Mouse (Mus musculus) myocyte (in vitro differentiated cells): ENCODE measurements around the gene Gngt2. TPM values are rescaled to one million over a fixed set of nuclear protein-coding genes. Genes with fewer than 3 reads are reported as not detected.

Experiments used
- H3K27me3 ChIP-seq: one replicate; pipeline ENCODE4 v1.6.1; 2011; ENCODE audit not compliant: control insufficient read depth, insufficient read depth, insufficient read length
- H3K36me3 ChIP-seq: one replicate; pipeline ENCODE4 v1.6.1; 2011; ENCODE audit not compliant: control insufficient read depth, insufficient read depth
- H3K4me2 ChIP-seq: one replicate; pipeline ENCODE4 v1.6.1; 2011; ENCODE audit warnings: low read depth, control low read depth
- H3K4me3 ChIP-seq: one replicate; pipeline ENCODE4 v1.5.1; 2011; ENCODE audit warnings: mild to moderate bottlenecking, control low read depth, moderate library complexity
- H3K79me2 ChIP-seq: one replicate; pipeline ENCODE4 v1.6.1; 2011; ENCODE audit not compliant: control insufficient read depth, insufficient read depth
- H3ac ChIP-seq: one replicate; pipeline ENCODE4 v1.6.1; 2011; ENCODE audit not compliant: control insufficient read depth, insufficient read length
- CEBPB ChIP-seq: IDR thresholded peaks from 2 replicates; pipeline ENCODE4 v1.6.1; 2011; ENCODE audit warnings: mild to moderate bottlenecking, moderate library complexity; ENCODE audit not compliant: poor library complexity, insufficient read depth, severe bottlenecking
- E2F4 ChIP-seq: IDR thresholded peaks from one replicate; pipeline ENCODE4 v1.6.1; 2011; ENCODE audit warnings: mild to moderate bottlenecking, control low read depth, moderate library complexity; ENCODE audit not compliant: insufficient read depth
- MAX ChIP-seq: IDR thresholded peaks from one replicate; pipeline ENCODE4 v1.6.1; 2011; ENCODE audit warnings: low read depth, mild to moderate bottlenecking, control low read depth
- MYOD1 ChIP-seq, 3 experiments: IDR thresholded peaks; one replicate each; pipeline ENCODE4 v1.6.1; 2011; ENCODE audit warnings: control low read depth in 2 of 3, low read depth in 2 of 3, mild to moderate bottlenecking in 2 of 3, moderate library complexity in 1 of 3; ENCODE audit not compliant: insufficient read length in 2 of 3, control insufficient read depth in 1 of 3
- MYOG ChIP-seq, 3 experiments: IDR thresholded peaks; one replicate each; pipeline ENCODE4 v1.6.1; 2011; ENCODE audit warnings: control low read depth in 2 of 3, low read depth in 2 of 3, mild to moderate bottlenecking in 2 of 3; ENCODE audit not compliant: insufficient read length in 2 of 3, control insufficient read depth in 1 of 3, insufficient read depth in 1 of 3
- POLR2A ChIP-seq: IDR thresholded peaks from one replicate; pipeline ENCODE4 v1.6.1; 2011; ENCODE audit warnings: low read depth, mild to moderate bottlenecking, control low read depth, moderate library complexity; ENCODE audit not compliant: insufficient read length
- POLR2AphosphoS2 ChIP-seq: IDR thresholded peaks from one replicate; pipeline ENCODE4 v1.6.1; 2011; ENCODE audit warnings: low read depth, control low read depth; ENCODE audit not compliant: insufficient read length
- REST ChIP-seq: IDR thresholded peaks from one replicate; pipeline ENCODE4 v1.6.1; 2011; ENCODE audit warnings: mild to moderate bottlenecking, control low read depth, moderate library complexity; ENCODE audit not compliant: insufficient read depth, insufficient read length
- SRF ChIP-seq: IDR thresholded peaks from one replicate; pipeline ENCODE4 v1.6.1; 2011; ENCODE audit warnings: low read depth; ENCODE audit not compliant: control insufficient read depth, insufficient read length
- TCF12 ChIP-seq: IDR thresholded peaks from one replicate; pipeline ENCODE4 v1.6.1; 2011; ENCODE audit warnings: mild to moderate bottlenecking, control low read depth; ENCODE audit not compliant: poor library complexity, insufficient read depth, severe bottlenecking
- TCF3 ChIP-seq: IDR thresholded peaks from one replicate; pipeline ENCODE4 v1.6.1; 2011; ENCODE audit warnings: low read depth, control low read depth; ENCODE audit not compliant: insufficient read length
- USF1 ChIP-seq: IDR thresholded peaks from one replicate; pipeline ENCODE4 v1.6.1; 2011; ENCODE audit warnings: low read depth, mild to moderate bottlenecking, control low read depth, moderate library complexity
- polyA plus RNA-seq: library from polyadenylated mRNA; unstranded; fragments of >200 nt; fragmentation: generic; extraction: Trizol; gene quantifications from one replicate; pipeline ENCODE4 v1.2.1, GENCODE M21; 2012; ENCODE audit warnings: missing spikeins

The Gngt2 gene
- polyA plus RNA-seq, 1 experiment: 1.1 TPM

- no peak overlapping the region for H3K4me3 ChIP-seq
- no peaks in the 10 kb centered on the region for H3K36me3 ChIP-seq
- H3K27me3 ChIP-seq: no peaks in the 10 kb centered on the region
- no peak overlapping the region for H3ac ChIP-seq
- TF ChIP-seq TCF3 (no peak), REST (no peak), POLR2AphosphoS2 (no peak), TCF12 (no peak), MYOG (IDR thresholded peaks at IDR 0.05; ENCODE audit: control insufficient read depth in 1 of 3, insufficient read depth in 1 of 3, insufficient read length in 2 of 3, low read depth in 2 of 3) (no peak), MAX (no peak)
- peak overlapping the region; percentile 12 for H3K4me2 ChIP-seq
- H3K79me2 ChIP-seq: no peaks in the 10 kb centered on the region
Measured at GRCm38 (mm10) chr11:95834742-95835710, 2.0 kb upstream of the Gngt2 start.

GRCm38 (mm10) chr11:95835832-95836231, 1.2 kb upstream of the Gngt2 start:
- Histone ChIP-seq H3K27me3 (no peaks in the 10 kb centered on the region), H3ac (no peak overlapping the region), H3K79me2 (no peaks in the 10 kb centered on the region), H3K36me3 (no peaks in the 10 kb centered on the region), H3K4me2 (no peak overlapping the region), H3K4me3 (no peak overlapping the region)
- TF ChIP-seq REST (no peak), POLR2AphosphoS2 (no peak), POLR2A (no peak)

- Histone ChIP-seq H3K4me2 (no peak overlapping the region), H3K36me3 (no peaks in the 10 kb centered on the region), H3ac (no peak overlapping the region), H3K79me2 (no peaks in the 10 kb centered on the region), H3K27me3 (no peaks in the 10 kb centered on the region), H3K4me3 (no peak overlapping the region)
- TF ChIP-seq MYOD1 (IDR thresholded peaks at IDR 0.05; ENCODE audit: control insufficient read depth in 1 of 3, insufficient read length in 2 of 3, low read depth in 2 of 3): no peak
- no peak for TF ChIP-seq CEBPB
- no peak for TF ChIP-seq POLR2AphosphoS2
- no peak for TF ChIP-seq SRF
- no peak for TF ChIP-seq TCF3
- no peak for TF ChIP-seq E2F4
- no peak for TF ChIP-seq REST
Measured at GRCm38 (mm10) chr11:95836433-95836832, 583 bp upstream of the Gngt2 start.

GRCm38 (mm10) chr11:95838598-95838997, 1.6 kb downstream of the Gngt2 start:
- Histone ChIP-seq H3K79me2 (no peaks in the 10 kb centered on the region), H3K36me3 (no peaks in the 10 kb centered on the region), H3ac (no peak overlapping the region), H3K4me2 (no peak overlapping the region), H3K4me3 (no peak overlapping the region), H3K27me3 (no peaks in the 10 kb centered on the region)
- TF ChIP-seq USF1 (no peak), TCF12 (no peak), REST (no peak), MYOD1 (IDR thresholded peaks at IDR 0.05; ENCODE audit: control insufficient read depth in 1 of 3, insufficient read length in 2 of 3, low read depth in 2 of 3) (no peak), MYOG (IDR thresholded peaks at IDR 0.05; ENCODE audit: control insufficient read depth in 1 of 3, insufficient read depth in 1 of 3, insufficient read length in 2 of 3, low read depth in 2 of 3) (no peak), MAX (no peak), CEBPB (no peak), TCF3 (no peak), SRF (no peak), E2F4 (no peak), POLR2A (no peak), POLR2AphosphoS2 (no peak)

- Histone ChIP-seq H3K36me3 (no peaks in the 10 kb centered on the region), H3K27me3 (no peaks in the 10 kb centered on the region), H3K79me2 (no peaks in the 10 kb centered on the region), H3ac (no peak overlapping the region), H3K4me2 (no peak overlapping the region), H3K4me3 (no peak overlapping the region)
- TF ChIP-seq E2F4 (no peak), REST (no peak), POLR2AphosphoS2 (no peak), SRF (no peak), MYOD1 (IDR thresholded peaks at IDR 0.05; ENCODE audit: control insufficient read depth in 1 of 3, insufficient read length in 2 of 3, low read depth in 2 of 3) (no peak)
Measured at GRCm38 (mm10) chr11:95838999-95839868, 2.2 kb downstream of the Gngt2 start.
